Mouse (Mus musculus) heart, embryonic 16.5 days (tissue): ENCODE measurements around the gene Rev1. TPM values are rescaled to one million over a fixed set of nuclear protein-coding genes. Genes with fewer than 3 reads are reported as not detected.

Source experiments
- ATAC-seq: fragments of 200-750 bp; cut with Nextera tagmentation; replicated peaks from 2 replicates; pipeline ENCODE4 v1.8.0; 2017; ENCODE audit warnings: moderate number of reproducible peaks; ENCODE audit not compliant: insufficient read depth, low FRiP score; ENCODE audit errors: extremely low read depth
- H3K27ac ChIP-seq: fragments of 300-500 bp; sonication (generic); 2 replicates; pipeline ENCODE4 v1.5.1; 2014; ENCODE audit warnings: mild to moderate bottlenecking, low read length, control low read depth, moderate library complexity
- H3K27me3 ChIP-seq: fragments of 300-500 bp; sonication (generic); 2 replicates; pipeline ENCODE4 v1.6.1; 2014; ENCODE audit warnings: low read length, mixed read lengths; ENCODE audit not compliant: control insufficient read depth, insufficient read depth
- H3K36me3 ChIP-seq: fragments of 300-500 bp; sonication (generic); 2 replicates; pipeline ENCODE4 v1.6.1; 2014; ENCODE audit not compliant: control insufficient read depth, insufficient read depth
- H3K4me1 ChIP-seq: fragments of 300-500 bp; sonication (generic); 2 replicates; pipeline ENCODE4 v1.6.1; 2014; ENCODE audit warnings: low read length, mixed read lengths; ENCODE audit not compliant: control insufficient read depth, insufficient read depth
- H3K4me2 ChIP-seq: fragments of 300-500 bp; sonication (generic); 2 replicates; pipeline ENCODE4 v1.6.1; 2014; ENCODE audit warnings: low read depth, mild to moderate bottlenecking, control low read depth, low read length
- H3K4me3 ChIP-seq: fragments of 300-500 bp; sonication (generic); 2 replicates; pipeline ENCODE4 v1.5.1; 2014; ENCODE audit warnings: mild to moderate bottlenecking, control low read depth, low read length
- H3K9ac ChIP-seq: fragments of 300-500 bp; sonication (generic); 2 replicates; pipeline ENCODE4 v1.6.1; 2014; ENCODE audit warnings: low read length, control low read depth
- H3K9me3 ChIP-seq: fragments of 300-500 bp; sonication (generic); replicated peaks from 2 replicates; pipeline ENCODE4 v1.6.1; 2016; ENCODE audit warnings: low read length; ENCODE audit not compliant: control insufficient read depth
- WGBS: fragments of 180-500 bp; shearing (Covaris S2); extraction: QIAGEN DNeasy Blood & Tissue Kit; methylation state at CpG from one replicate; pipeline ENCODE4 v1.1.7; 2014; 5-methylcytosine and 5-hydroxymethylcytosine counted together
- polyA plus RNA-seq: library from polyadenylated mRNA; unstranded; fragments of >200 nt; fragmentation: Nextera tagmentation; extraction: Ambion mirVana; gene quantifications from 2 replicates; pipeline ENCODE4 v1.2.1, GENCODE M21; 2015

Gene Rev1
- polyA plus RNA-seq, 1 experiment from 2014 or later, result 16.3 TPM

GRCm38 (mm10) chr1:38011647-38012046, 118.0 kb downstream of the Rev1 start:
- Histone ChIP-seq H3K36me3 (no peaks in the 10 kb centered on the region), H3K4me2 (no peak overlapping the region), H3K4me3 (no peak overlapping the region), H3K27ac (no peak overlapping the region), H3K9me3 (no peaks in the 10 kb centered on the region), H3K27me3 (no peaks in the 10 kb centered on the region), H3K9ac (no peak overlapping the region), H3K4me1 (no peaks in the 10 kb centered on the region)
- no peak for ATAC-seq
- WGBS, result 61% methylated on average over 6 of the region's 6 CpGs

GRCm38 (mm10) chr1:38006741-38007140, 122.9 kb downstream of the Rev1 start:
- no peak overlapping the region for H3K4me2 ChIP-seq
- no peak for ATAC-seq
- H3K27me3 ChIP-seq, result no peaks in the 10 kb centered on the region
- H3K4me3 ChIP-seq, result no peak overlapping the region
- 64% methylated on average over 3 of the region's 3 CpGs for WGBS
- H3K27ac ChIP-seq, result no peak overlapping the region
- no peak overlapping the region for H3K9ac ChIP-seq
- no peaks in the 10 kb centered on the region for H3K4me1 ChIP-seq
- no peaks in the 10 kb centered on the region for H3K9me3 ChIP-seq
- no peaks in the 10 kb centered on the region for H3K36me3 ChIP-seq

- WGBS, result 79% methylated on average over 3 of the region's 3 CpGs
Observed at GRCm38 (mm10) chr1:38003046-38003445, 126.6 kb downstream of the Rev1 start.

More at GRCm38 (mm10) chr1:38003046-38003445, 126.6 kb downstream of the Rev1 start:
- no peaks in the 10 kb centered on the region for H3K9me3 ChIP-seq
- H3K27me3 ChIP-seq, result no peaks in the 10 kb centered on the region
- no peak for ATAC-seq
- peaks cover 9% of the 10 kb centered on the region for H3K4me1 ChIP-seq
- no peaks in the 10 kb centered on the region for H3K36me3 ChIP-seq
- H3K4me2 ChIP-seq, result no peak overlapping the region
- no peak overlapping the region for H3K9ac ChIP-seq
- no peak overlapping the region for H3K27ac ChIP-seq
- H3K4me3 ChIP-seq, result no peak overlapping the region

Other genes starting within 250 kb of the Rev1 start
- 11.1 and 13.5 TPM in 2 replicates for gene Mitd1, start 239.4 kb downstream of the Rev1 start, polyA plus RNA-seq
- gene Mrpl30, start 239.3 kb downstream of the Rev1 start, polyA plus RNA-seq, result 294 TPM in 2 replicates
- gene Lyg2, start 213.3 kb downstream of the Rev1 start, polyA plus RNA-seq, result not detected in 2 replicates
- gene Lyg1, start 172.0 kb downstream of the Rev1 start, polyA plus RNA-seq, result not detected in 2 replicates
- 110 and 113 TPM in 2 replicates for gene Txndc9, start 131.9 kb downstream of the Rev1 start, polyA plus RNA-seq
- 15.6 and 16.5 TPM in 2 replicates for gene Eif5b, start 131.8 kb downstream of the Rev1 start, polyA plus RNA-seq